Mouse (Mus musculus): ENCODE results near the gene Kng1. TPM values are rescaled to one million over a fixed set of nuclear protein-coding genes. Genes with fewer than 3 reads are reported as not detected.

The Kng1 gene
- total and polyA plus RNA-seq, 3 experiments: not detected

GRCm38 (mm10) chr16:23037744-23038143 lies 19.9 kb upstream of the Kng1 start:
- Histone ChIP-seq H3K9ac (ENCODE audit: insufficient read depth, low read depth) (no peak overlapping the region), H3K36me3 (replicated peaks in 1 of 2; ENCODE audit: control insufficient read depth in 1 of 2, insufficient read depth in 1 of 2, low read length in 1 of 2) (no peaks in the 10 kb centered on the region), H3K9me3 (replicated peaks; ENCODE audit: low read length) (no peaks in the 10 kb centered on the region), H3K79me2 (replicated peaks; ENCODE audit: control insufficient read depth, extremely low read depth, insufficient read depth, poor library complexity, severe bottlenecking) (no peaks in the 10 kb centered on the region), H3K27me3 (replicated peaks) (no peaks in the 10 kb centered on the region), H3K4me2 (ENCODE audit: insufficient read depth, low read depth, poor library complexity, severe bottlenecking) (no peak overlapping the region), H3K27ac (ENCODE audit: insufficient read depth, low read depth) (no peak overlapping the region), H3K4me1 (ENCODE audit: control insufficient read depth in 1 of 2, insufficient read depth in 2 of 2) (no peaks in the 10 kb centered on the region), H3K4me3 (replicated peaks in 1 of 3; ENCODE audit: low read depth in 2 of 3, low read length in 2 of 3, poor library complexity in 1 of 3) (no peak overlapping the region)
- TF ChIP-seq CTCF (conservative IDR thresholded peaks at IDR 0.05 in 1 of 2, IDR thresholded peaks at IDR 0.05 in 1 of 2; ENCODE audit: low read depth in 2 of 2, low read length in 2 of 2) (no peak), BHLHE40 (IDR thresholded peaks at IDR 0.05; ENCODE audit: low read depth, low read length) (no peak), MAFK (IDR thresholded peaks at IDR 0.05; ENCODE audit: insufficient replicate concordance, low read length) (no peak), ZKSCAN1 (IDR thresholded peaks at IDR 0.05; ENCODE audit: borderline replicate concordance, low read depth, low read length) (no peak), ELF1 (IDR thresholded peaks at IDR 0.05; ENCODE audit: low read depth, low read length) (no peak), ZMIZ1 (IDR thresholded peaks at IDR 0.05; ENCODE audit: low read depth, low read length) (no peak), CHD1 (IDR thresholded peaks at IDR 0.05; ENCODE audit: low read depth, low read length) (no peak), NRF1 (IDR thresholded peaks at IDR 0.05; ENCODE audit: low read depth, low read length) (no peak), IRF4 (IDR thresholded peaks at IDR 0.05; ENCODE audit: low read depth, low read length) (no peak), ZNF384 (IDR thresholded peaks at IDR 0.05; ENCODE audit: low read depth, low read length) (no peak), KAT2A (IDR thresholded peaks at IDR 0.05; ENCODE audit: insufficient replicate concordance, low read length) (no peak), JUND (conservative IDR thresholded peaks at IDR 0.05; ENCODE audit: low read depth, low read length) (no peak), HCFC1 (IDR thresholded peaks at IDR 0.05; ENCODE audit: low read depth, low read length) (no peak), TBP (conservative IDR thresholded peaks at IDR 0.05; ENCODE audit: low read depth, low read length) (no peak), MXI1 (IDR thresholded peaks at IDR 0.05; ENCODE audit: low read depth, low read length) (no peak), ETS1 (conservative IDR thresholded peaks at IDR 0.05; ENCODE audit: low read depth, low read length) (no peak)
- in situ Hi-C loops (cut with MboI; ENCODE audit: low pct_ligation_motif_present, low pct_unique_long_range_greater_than_20kb, low sequenced_read_pairs): no loop called here
- dilution Hi-C loops (cut with MboI; ENCODE audit: extremely low pct_ligation_motif_present, extremely low pct_unique_long_range_greater_than_20kb, low sequenced_read_pairs): no loop called here
- no peak for DNase-seq (ENCODE audit: extremely low read depth)

GRCm38 (mm10) chr16:23039281-23039680 lies 18.4 kb upstream of the Kng1 start:
- Histone ChIP-seq H3K36me3 (replicated peaks in 1 of 2; ENCODE audit: control insufficient read depth in 1 of 2, insufficient read depth in 1 of 2, low read length in 1 of 2) (no peaks in the 10 kb centered on the region), H3K9ac (ENCODE audit: insufficient read depth, low read depth) (no peak overlapping the region), H3K4me3 (replicated peaks in 1 of 3; ENCODE audit: low read depth in 2 of 3, low read length in 2 of 3, poor library complexity in 1 of 3) (no peak overlapping the region), H3K4me1 (ENCODE audit: control insufficient read depth in 1 of 2, insufficient read depth in 2 of 2) (no peaks in the 10 kb centered on the region), H3K79me2 (replicated peaks; ENCODE audit: control insufficient read depth, extremely low read depth, insufficient read depth, poor library complexity, severe bottlenecking) (no peaks in the 10 kb centered on the region), H3K27me3 (replicated peaks) (no peaks in the 10 kb centered on the region), H3K9me3 (replicated peaks; ENCODE audit: low read length) (no peaks in the 10 kb centered on the region), H3K27ac (ENCODE audit: insufficient read depth, low read depth) (no peak overlapping the region), H3K4me2 (ENCODE audit: insufficient read depth, low read depth, poor library complexity, severe bottlenecking) (no peak overlapping the region)
- in situ Hi-C loops (cut with MboI; ENCODE audit: low pct_ligation_motif_present, low pct_unique_long_range_greater_than_20kb, low sequenced_read_pairs): no loop called here
- dilution Hi-C loops (cut with MboI; ENCODE audit: extremely low pct_ligation_motif_present, extremely low pct_unique_long_range_greater_than_20kb, low sequenced_read_pairs): no loop called here
- no peak for DNase-seq (ENCODE audit: extremely low read depth)
- TF ChIP-seq E2F4 (IDR thresholded peaks at IDR 0.05; ENCODE audit: insufficient replicate concordance, low read depth, low read length) (no peak), ZNF384 (IDR thresholded peaks at IDR 0.05; ENCODE audit: low read depth, low read length) (no peak), JUND (conservative IDR thresholded peaks at IDR 0.05; ENCODE audit: low read depth, low read length) (no peak), KAT2A (IDR thresholded peaks at IDR 0.05; ENCODE audit: insufficient replicate concordance, low read length) (no peak), POLR2AphosphoS2 (IDR thresholded peaks at IDR 0.05; ENCODE audit: low read depth, low read length) (no peak), RCOR1 (conservative IDR thresholded peaks at IDR 0.05; ENCODE audit: low read depth, low read length) (no peak), ZMIZ1 (IDR thresholded peaks at IDR 0.05; ENCODE audit: low read depth, low read length) (no peak), MAFK (IDR thresholded peaks at IDR 0.05; ENCODE audit: insufficient replicate concordance, low read length) (no peak), TBP (conservative IDR thresholded peaks at IDR 0.05; ENCODE audit: low read depth, low read length) (no peak), ZKSCAN1 (IDR thresholded peaks at IDR 0.05; ENCODE audit: borderline replicate concordance, low read depth, low read length) (no peak)

Data from CH12.LX (cell line).